Mouse (Mus musculus) activated CD4-positive, CD25-positive, alpha-beta regulatory T cell, adult 9 weeks (primary cell): ENCODE measurements around the gene Bet1. TPM values are rescaled to one million over a fixed set of nuclear protein-coding genes. Genes with fewer than 3 reads are reported as not detected.

ENCODE experiments used
- polyA plus RNA-seq: library from polyadenylated mRNA; unstranded; fragments of 100-300 nt; shearing (Covaris generic); gene quantifications from one replicate; pipeline ENCODE4 v1.2.1, GENCODE M21; 2017

The Bet1 gene
- polyA plus RNA-seq, result 43.9 TPM

GRCm38 (mm10) chr6:4086663-4087454 is at the start of gene Bet1:
Bet1 (minus strand) TSS chr6:4086972.

Other genes with a start within 250 kb of the Bet1 start
- not detected for gene Tfpi2, start 98.1 kb downstream of the Bet1 start, polyA plus RNA-seq
- gene Gngt1, start 93.2 kb downstream of the Bet1 start, polyA plus RNA-seq, result not detected
- gene Gng11, start 83.1 kb downstream of the Bet1 start, polyA plus RNA-seq, result not detected